Mouse (Mus musculus): Measurements from ENCODE around the gene Trh.

DNA sequence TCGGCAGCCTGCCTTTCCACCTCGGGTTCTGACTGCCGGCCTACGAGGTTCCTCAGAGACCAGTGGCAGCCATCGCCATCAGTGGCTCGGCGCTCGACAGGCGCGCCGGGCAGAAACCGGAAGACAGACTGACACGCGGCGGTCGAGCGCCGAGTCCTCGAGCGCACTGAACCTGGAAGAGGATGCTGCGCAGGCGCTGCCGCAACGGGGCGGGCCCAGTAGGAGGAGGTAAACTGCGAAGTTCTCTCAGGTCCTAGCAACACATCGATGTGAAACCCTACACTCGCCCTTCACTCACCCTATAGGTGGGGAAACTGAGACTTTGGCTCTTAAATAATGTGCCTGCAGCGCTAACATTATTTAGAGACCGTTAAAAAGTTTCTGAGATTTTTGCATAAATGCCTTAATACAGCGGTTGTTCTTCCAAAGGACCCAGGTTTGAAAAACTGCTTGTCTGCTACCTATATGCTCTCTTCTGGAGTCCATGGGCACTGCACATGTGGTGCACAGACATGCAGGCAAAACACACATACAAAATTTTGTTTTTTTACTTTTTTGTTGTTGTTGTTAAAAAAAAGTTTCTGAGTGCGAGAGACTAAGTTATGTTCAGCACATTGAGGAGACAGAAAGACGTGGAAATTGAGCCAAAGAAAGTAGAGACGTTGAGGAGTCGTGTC lies 29.5 kb downstream of the Trh start, which contains the start of gene Rbsn:
- TF ChIP-seq CTCF (IDR thresholded peaks at IDR 0.05; ENCODE audit: borderline replicate concordance, extremely low read depth, insufficient read depth, insufficient read length) (peak; percentile 7; the same call in 1 of the 2 replicates), POLR2A (IDR thresholded peaks at IDR 0.05; ENCODE audit: borderline replicate concordance, extremely low read depth, insufficient read depth, insufficient read length, poor library complexity, severe bottlenecking) (peak; percentile 71; the same call in 1 of the 2 replicates)
